Mouse (Mus musculus): ENCODE data around the gene Rnaseh2b.
A peak's percentile ranks its signal among the peaks of the same experiment; 100 is the strongest.

Gene Rnaseh2b

DNA sequence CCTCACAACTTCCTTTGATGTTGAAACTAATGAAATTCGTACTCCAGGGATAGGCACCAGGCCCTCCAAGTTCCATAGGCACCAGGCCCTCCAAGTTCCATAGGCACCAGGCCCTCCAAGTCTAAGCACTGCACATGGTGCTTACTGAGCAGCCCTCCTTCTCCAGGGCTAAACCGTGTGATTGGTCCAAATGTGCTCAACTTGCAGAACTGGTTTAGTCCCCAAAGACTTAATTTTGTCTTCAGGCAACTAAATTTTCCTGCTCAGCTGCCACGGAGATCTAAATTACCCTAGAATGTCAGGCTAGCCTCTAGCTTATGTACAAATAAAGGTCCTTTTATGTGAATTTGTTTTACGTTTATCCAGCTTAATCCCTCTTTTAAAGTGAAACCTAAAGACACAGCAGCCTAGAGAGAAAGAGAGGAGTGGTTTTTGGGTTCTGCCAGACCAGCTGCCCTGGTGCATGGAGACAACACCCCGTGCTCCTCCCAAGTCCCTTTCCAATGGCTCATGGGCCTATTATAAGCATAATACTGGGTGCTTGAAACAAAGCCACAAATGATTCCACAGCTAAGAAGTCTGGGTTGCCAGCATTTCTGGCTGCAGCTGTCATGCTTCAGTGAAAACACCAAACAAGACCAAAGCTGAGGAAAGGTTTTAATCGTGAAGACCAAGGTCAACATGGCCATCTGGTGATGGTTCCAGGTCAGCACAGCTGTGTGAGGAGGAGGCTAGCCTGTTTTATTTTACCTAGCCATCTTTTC, 30.4 kb downstream of the Rnaseh2b start:
- no peak for DNase-seq (ENCODE audit: low spot score)

GRCm38 (mm10) chr14:62323457-62323856, 31.1 kb downstream of the Rnaseh2b start:
- DNase-seq (ENCODE audit: low spot score), result no peak

DNA sequence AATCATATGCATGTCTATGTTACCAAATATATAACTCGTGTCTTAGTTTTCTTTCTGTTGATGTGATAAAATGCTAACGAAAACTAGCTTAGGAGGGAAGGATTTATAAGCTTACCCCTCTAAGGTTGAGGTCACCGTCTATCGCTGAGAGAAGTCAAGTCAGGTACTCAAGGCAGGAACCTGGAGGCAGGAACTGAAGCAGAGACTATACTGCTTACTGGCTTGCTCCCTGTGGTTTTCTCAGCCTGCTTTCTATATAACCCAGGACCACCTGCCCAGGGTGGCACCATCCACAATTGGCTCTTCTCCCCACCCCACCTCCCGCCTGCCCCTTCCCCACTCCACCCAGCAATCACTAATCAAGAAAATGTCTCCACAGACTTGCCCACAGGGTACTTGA, 32.6 kb downstream of the Rnaseh2b start:
- DNase-seq (ENCODE audit: low spot score), result no peak

GRCm38 (mm10) chr14:62326026-62326425, 33.6 kb downstream of the Rnaseh2b start:
- no peak for DNase-seq (ENCODE audit: low spot score)

- no peak for DNase-seq (ENCODE audit: low spot score)
Measured at GRCm38 (mm10) chr14:62327171-62327570, 34.8 kb downstream of the Rnaseh2b start.

DNA sequence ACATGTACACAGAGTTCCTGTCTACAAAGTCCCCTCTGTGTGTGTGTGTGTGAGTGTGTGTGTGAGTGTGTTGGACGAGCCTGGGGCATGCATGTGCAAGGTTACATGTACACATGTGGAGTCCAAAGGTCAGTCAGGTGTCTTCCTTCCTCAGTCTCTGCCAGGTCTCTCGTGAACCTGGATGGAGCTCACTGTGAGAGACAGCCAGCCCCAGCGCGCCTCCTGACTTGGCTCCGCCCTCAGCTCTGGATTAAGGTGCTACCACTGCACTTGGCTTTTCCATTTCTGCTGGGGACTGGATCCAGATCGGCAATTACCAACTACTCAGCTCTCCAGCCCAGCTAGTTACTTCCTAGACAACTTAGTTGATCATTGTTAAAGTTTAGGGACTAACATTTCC, 36.2 kb downstream of the Rnaseh2b start:
- DNase-seq (ENCODE audit: low spot score), result no peak

DNA sequence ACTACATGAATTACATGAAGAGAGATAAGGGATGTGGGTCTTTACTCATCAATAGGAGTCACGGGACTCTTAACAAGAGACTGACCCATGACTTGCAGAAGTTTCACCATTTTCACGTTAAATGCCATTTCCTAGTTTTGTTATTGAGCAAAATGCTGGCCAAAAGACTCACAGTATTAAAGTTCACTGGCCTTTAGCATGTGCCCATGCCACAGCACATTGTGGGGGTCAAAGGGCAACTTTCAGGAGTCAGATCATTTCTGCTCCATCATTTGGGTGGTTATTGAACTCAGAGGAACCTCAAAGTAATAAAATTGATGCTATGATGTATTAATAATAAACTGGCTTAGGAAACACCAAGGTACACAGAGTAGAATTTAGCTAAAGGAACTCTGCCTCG, 37.2 kb downstream of the Rnaseh2b start:
- no peak for DNase-seq (ENCODE audit: low spot score)

DNA sequence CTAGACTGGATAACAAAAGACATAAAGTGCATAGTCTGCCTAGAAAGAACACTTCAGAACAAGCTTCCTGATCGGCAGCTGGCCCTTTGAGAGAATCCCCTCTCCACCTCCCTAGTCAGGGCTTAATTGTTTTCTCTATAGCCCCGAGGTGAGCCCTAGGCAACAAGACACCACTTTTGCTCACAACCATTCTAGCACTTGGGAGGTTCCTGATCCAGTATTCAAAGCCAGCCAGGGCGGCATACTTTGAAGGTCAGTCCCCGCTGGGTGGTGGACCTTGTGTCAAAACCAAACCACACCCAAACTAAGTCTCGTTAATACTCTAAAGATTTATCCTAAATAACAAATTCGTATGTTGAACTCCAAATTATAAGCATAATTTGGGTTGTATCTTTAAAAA, 39.1 kb downstream of the Rnaseh2b start:
- DNase-seq (ENCODE audit: low spot score), result no peak

- DNase-seq (ENCODE audit: low spot score), result peak; percentile 78
Measured at GRCm38 (mm10) chr14:62331866-62332619, 39.7 kb downstream of the Rnaseh2b start.

- DNase-seq (ENCODE audit: low spot score), result no peak
Measured at GRCm38 (mm10) chr14:62333909-62334687, 41.7 kb downstream of the Rnaseh2b start.

- no peak for DNase-seq (ENCODE audit: low spot score)
Measured at GRCm38 (mm10) chr14:62339196-62339595, 46.8 kb downstream of the Rnaseh2b start.

DNA sequence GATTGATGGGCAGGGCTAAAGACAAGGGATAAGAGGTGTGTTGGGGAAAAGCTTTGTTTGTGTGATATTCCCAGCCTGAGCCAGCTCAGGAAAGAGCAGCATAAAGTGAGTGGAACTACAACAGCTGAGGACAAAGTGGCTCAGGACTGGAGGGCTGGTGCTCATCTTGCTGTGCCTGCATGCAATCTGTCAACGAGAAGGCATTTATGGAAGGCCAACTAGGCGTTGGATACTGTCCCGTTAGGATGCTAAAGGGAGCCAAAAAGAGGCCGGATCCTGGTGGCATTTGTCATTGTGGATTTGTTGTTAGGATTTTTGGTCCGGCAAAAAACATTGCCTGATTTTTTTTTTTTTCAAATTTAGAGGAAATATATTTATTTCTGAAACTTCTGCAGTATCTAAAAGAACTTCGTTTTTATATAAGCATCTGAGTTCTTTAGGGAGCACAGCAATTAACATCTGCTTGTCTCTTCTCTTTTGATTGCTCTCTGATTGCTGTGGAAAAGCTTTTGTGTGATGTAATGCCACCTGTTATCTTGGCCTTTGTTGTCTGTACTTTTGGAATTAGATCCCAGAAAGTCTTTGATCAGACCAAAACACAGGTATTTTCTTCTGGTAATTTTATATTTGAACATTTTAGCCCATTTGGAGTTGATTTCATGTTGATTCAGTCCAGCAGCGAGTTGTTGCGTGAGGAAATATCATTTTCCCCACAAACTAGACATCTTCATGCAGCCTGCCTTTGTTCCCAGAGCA, 49.7 kb downstream of the Rnaseh2b start:
- DNase-seq (ENCODE audit: low spot score), result no peak

GRCm38 (mm10) chr14:62342643-62343144, 50.3 kb downstream of the Rnaseh2b start:
- no peak for DNase-seq (ENCODE audit: low spot score)

DNA sequence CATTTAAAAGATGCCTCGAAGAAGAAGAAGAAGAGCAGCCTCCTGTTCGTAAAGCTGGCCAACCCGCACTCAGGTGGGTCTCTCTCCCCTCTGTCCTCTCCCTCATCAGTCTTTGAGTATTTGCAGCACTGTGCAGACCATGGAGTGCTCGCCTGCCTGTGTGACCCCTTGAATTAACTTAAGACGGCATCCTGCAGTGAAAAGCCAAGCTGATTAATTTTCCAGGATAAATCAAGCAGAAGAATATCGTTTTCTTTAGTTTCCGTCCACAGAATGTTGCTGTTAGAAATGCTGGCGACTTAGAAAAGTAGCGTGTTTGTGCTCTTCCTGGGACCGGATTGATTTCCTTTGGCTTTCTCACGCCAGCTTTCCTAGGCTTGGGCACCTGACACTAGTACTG, 54.2 kb downstream of the Rnaseh2b start:
- DNase-seq (ENCODE audit: low spot score), result no peak

- DNase-seq (ENCODE audit: low spot score), result no peak
Measured at GRCm38 (mm10) chr14:62347103-62347502, 54.7 kb downstream of the Rnaseh2b start.

GRCm38 (mm10) chr14:62349786-62350185, 57.4 kb downstream of the Rnaseh2b start:
- no peak for DNase-seq (ENCODE audit: low spot score)

- no peak for DNase-seq (ENCODE audit: low spot score)
Measured at GRCm38 (mm10) chr14:62350186-62350585, 57.8 kb downstream of the Rnaseh2b start.

- DNase-seq (ENCODE audit: low spot score), result no peak
Measured at GRCm38 (mm10) chr14:62350890-62351289, 58.5 kb downstream of the Rnaseh2b start.

- no peak for DNase-seq (ENCODE audit: low spot score)
Measured at GRCm38 (mm10) chr14:62353372-62353771, 61.0 kb downstream of the Rnaseh2b start.

- no peak for DNase-seq (ENCODE audit: low spot score)
Measured at GRCm38 (mm10) chr14:62353793-62354192, 61.4 kb downstream of the Rnaseh2b start.

- no peak for DNase-seq (ENCODE audit: low spot score)
Measured at GRCm38 (mm10) chr14:62355201-62355600, 62.8 kb downstream of the Rnaseh2b start.

All from ovary, postnatal 14 days (tissue).